Mouse (Mus musculus) midbrain, embryonic 12.5 days (tissue): ENCODE results near the gene Hdgfl2. TPM values are rescaled to one million over a fixed set of nuclear protein-coding genes. Genes with fewer than 3 reads are reported as not detected.

Experiments
- ATAC-seq: fragments of 200-750 bp; cut with Nextera tagmentation; 2 replicates; pipeline ENCODE4 v1.8.0; 2017; ENCODE audit warnings: low read depth, moderate TSS enrichment, moderate library complexity; ENCODE audit not compliant: low FRiP score
- H3K27ac ChIP-seq: fragments of 300-500 bp; sonication (generic); replicated peaks from 2 replicates; pipeline ENCODE4 v1.5.1; 2016; ENCODE audit warnings: mild to moderate bottlenecking
- H3K27me3 ChIP-seq: fragments of 300-500 bp; sonication (generic); 2 replicates; pipeline ENCODE4 v1.6.1; 2016; ENCODE audit warnings: mild to moderate bottlenecking
- H3K36me3 ChIP-seq: fragments of 300-500 bp; sonication (generic); 2 replicates; pipeline ENCODE4 v1.6.1; 2016
- H3K4me1 ChIP-seq: fragments of 300-500 bp; sonication (generic); 2 replicates; pipeline ENCODE4 v1.6.1; 2016
- H3K4me2 ChIP-seq: fragments of 300-500 bp; sonication (generic); replicated peaks from 2 replicates; pipeline ENCODE4 v1.6.1; 2016; ENCODE audit warnings: mild to moderate bottlenecking, moderate library complexity
- H3K4me3 ChIP-seq: fragments of 300-500 bp; sonication (generic); 2 replicates; pipeline ENCODE4 v1.5.1; 2016; ENCODE audit warnings: mild to moderate bottlenecking
- H3K9ac ChIP-seq: fragments of 300-500 bp; sonication (generic); replicated peaks from 2 replicates; pipeline ENCODE4 v1.6.1; 2016; ENCODE audit warnings: mild to moderate bottlenecking, moderate library complexity
- H3K9me3 ChIP-seq: fragments of 300-500 bp; sonication (generic); 2 replicates; pipeline ENCODE4 v1.6.1; 2016; ENCODE audit warnings: mild to moderate bottlenecking
- WGBS: fragments of 180-500 bp; shearing (Covaris S2); methylation state at CpG from one replicate; pipeline ENCODE4 v1.1.7; 2016; 5-methylcytosine and 5-hydroxymethylcytosine counted together
- polyA plus RNA-seq: library from polyadenylated mRNA; unstranded; fragments of >200 nt; fragmentation: Nextera tagmentation; extraction: Ambion mirVana; gene quantifications from 2 replicates; pipeline ENCODE4 v1.2.1, GENCODE M21; 2016

The Hdgfl2 gene
- 179 and 184 TPM in 2 replicates for polyA plus RNA-seq

- Histone ChIP-seq H3K27me3 (no peaks in the 10 kb centered on the region), H3K4me3 (peak within 1 kb of the TSS; percentile 94), H3K27ac (peak within 1 kb of the TSS; percentile 75), H3K4me1 (peaks cover 41% of the 10 kb centered on the region), H3K4me2 (peak within 1 kb of the TSS; percentile 99), H3K36me3 (peaks cover 12% of the 10 kb centered on the region), H3K9me3 (no peaks in the 10 kb centered on the region), H3K9ac (peak within 1 kb of the TSS; percentile 98)
- WGBS = under 1% methylated on average over 61 of the region's 61 CpGs
- ATAC-seq = peak; percentile 94
Observed at GRCm38 (mm10) chr17:56078880-56079795, at the start of gene Hdgfl2. Gene Hdgfl2, plus strand, starts transcription at chr17:56079634.

GRCm38 (mm10) chr17:56030238-56030870 lies 49.1 kb upstream of the Hdgfl2 start:
- Histone ChIP-seq H3K36me3 (peaks cover 43% of the 10 kb centered on the region), H3K4me3 (no peak overlapping the region), H3K9me3 (no peaks in the 10 kb centered on the region), H3K4me2 (no peak overlapping the region), H3K27ac (no peak overlapping the region), H3K27me3 (no peaks in the 10 kb centered on the region), H3K4me1 (peaks cover 17% of the 10 kb centered on the region), H3K9ac (0 out of 2 replicates have a peak overlapping the region, but pooled peaks have one; percentile 15)
- ATAC-seq = no peak
- 93% methylated on average over 9 of the region's 9 CpGs for WGBS

GRCm38 (mm10) chr17:56030919-56031318 lies 48.5 kb upstream of the Hdgfl2 start:
- Histone ChIP-seq H3K4me2 (no peak overlapping the region), H3K4me3 (no peak overlapping the region), H3K27me3 (no peaks in the 10 kb centered on the region), H3K9ac (0 out of 2 replicates have a peak overlapping the region, but pooled peaks have one; percentile 15), H3K36me3 (peaks cover 43% of the 10 kb centered on the region), H3K9me3 (no peaks in the 10 kb centered on the region), H3K27ac (no peak overlapping the region), H3K4me1 (peaks cover 21% of the 10 kb centered on the region)
- WGBS = 81% methylated on average over 5 of the region's 5 CpGs
- no peak for ATAC-seq

- ATAC-seq = no peak
- Histone ChIP-seq H3K9me3 (no peaks in the 10 kb centered on the region), H3K27ac (no peak overlapping the region), H3K27me3 (no peaks in the 10 kb centered on the region), H3K36me3 (peaks cover 43% of the 10 kb centered on the region), H3K4me1 (peaks cover 21% of the 10 kb centered on the region), H3K9ac (0 out of 2 replicates have a peak overlapping the region, but pooled peaks have one; percentile 15), H3K4me3 (no peak overlapping the region), H3K4me2 (no peak overlapping the region)
- WGBS = 95% methylated on average over 7 of the region's 7 CpGs
Observed at GRCm38 (mm10) chr17:56031431-56031830, 48.0 kb upstream of the Hdgfl2 start.

GRCm38 (mm10) chr17:56032127-56032733 lies 47.2 kb upstream of the Hdgfl2 start:
- 75% methylated on average over 6 of the region's 6 CpGs for WGBS
- Histone ChIP-seq H3K27me3 (no peaks in the 10 kb centered on the region), H3K27ac (no peak overlapping the region), H3K9me3 (no peaks in the 10 kb centered on the region), H3K9ac (no peak overlapping the region), H3K4me1 (peaks cover 25% of the 10 kb centered on the region), H3K4me3 (no peak overlapping the region), H3K36me3 (peaks cover 40% of the 10 kb centered on the region), H3K4me2 (no peak overlapping the region)
- ATAC-seq = no peak

- Histone ChIP-seq H3K27me3 (no peaks in the 10 kb centered on the region), H3K4me2 (no peak overlapping the region), H3K4me1 (peaks cover 26% of the 10 kb centered on the region), H3K27ac (no peak overlapping the region), H3K36me3 (peaks cover 40% of the 10 kb centered on the region), H3K9ac (0 out of 2 replicates have a peak overlapping the region, but pooled peaks have one; percentile 1), H3K4me3 (no peak overlapping the region), H3K9me3 (no peaks in the 10 kb centered on the region)
- 81% methylated on average over 7 of the region's 7 CpGs for WGBS
- no peak for ATAC-seq
Observed at GRCm38 (mm10) chr17:56032831-56033230, 46.6 kb upstream of the Hdgfl2 start.

- WGBS = 91% methylated on average over 7 of the region's 7 CpGs
- H3K9me3 ChIP-seq = no peaks in the 10 kb centered on the region
- H3K27ac ChIP-seq = no peak overlapping the region
- no peaks in the 10 kb centered on the region for H3K27me3 ChIP-seq
- peaks cover 33% of the 10 kb centered on the region for H3K36me3 ChIP-seq
- 0 out of 2 replicates have a peak overlapping the region, but pooled peaks have one; percentile 4 for H3K9ac ChIP-seq
- H3K4me3 ChIP-seq = no peak overlapping the region
- H3K4me2 ChIP-seq = 0 out of 2 replicates have a peak overlapping the region, but pooled peaks have one; percentile 2
- no peak for ATAC-seq
- H3K4me1 ChIP-seq = peaks cover 26% of the 10 kb centered on the region
Observed at GRCm38 (mm10) chr17:56034040-56034725, 45.3 kb upstream of the Hdgfl2 start.

- peaks cover 28% of the 10 kb centered on the region for H3K36me3 ChIP-seq
- no peak overlapping the region for H3K4me3 ChIP-seq
- H3K9ac ChIP-seq = peak overlapping the region; percentile 87; the same call in 1 of the 2 replicates
Observed at GRCm38 (mm10) chr17:56034726-56035100, 44.7 kb upstream of the Hdgfl2 start.

GRCm38 (mm10) chr17:56035216-56035615 lies 44.2 kb upstream of the Hdgfl2 start:
- Histone ChIP-seq H3K27me3 (no peaks in the 10 kb centered on the region), H3K4me3 (peak overlapping the region; percentile 85), H3K27ac (no peak overlapping the region), H3K9me3 (no peaks in the 10 kb centered on the region), H3K9ac (peak overlapping the region; percentile 87), H3K4me2 (peak overlapping the region; percentile 67), H3K4me1 (peaks cover 26% of the 10 kb centered on the region), H3K36me3 (peaks cover 26% of the 10 kb centered on the region)
- 81% methylated on average over 4 of the region's 4 CpGs for WGBS
- no peak for ATAC-seq

More at GRCm38 (mm10) chr17:56034726-56035100, 44.7 kb upstream of the Hdgfl2 start:
- no peak overlapping the region for H3K27ac ChIP-seq
- no peaks in the 10 kb centered on the region for H3K27me3 ChIP-seq
- H3K4me2 ChIP-seq = 0 out of 2 replicates have a peak overlapping the region, but pooled peaks have one; percentile 2
- no peak for ATAC-seq
- WGBS = 97% methylated on average over 6 of the region's 6 CpGs
- no peaks in the 10 kb centered on the region for H3K9me3 ChIP-seq
- peaks cover 26% of the 10 kb centered on the region for H3K4me1 ChIP-seq

GRCm38 (mm10) chr17:56036176-56036900 lies 43.1 kb upstream of the Hdgfl2 start, which contains the start of gene Sh3gl1:
Gene Sh3gl1, minus strand, starts transcription at chr17:56036635.
- under 1% methylated on average over 74 of the region's 74 CpGs for WGBS
- H3K4me1 ChIP-seq = peaks cover 36% of the 10 kb centered on the region

More at GRCm38 (mm10) chr17:56036176-56036900, 43.1 kb upstream of the Hdgfl2 start, which contains the start of gene Sh3gl1:
- H3K36me3 ChIP-seq = peaks cover 26% of the 10 kb centered on the region
- H3K9ac ChIP-seq = peak within 1 kb of the TSS; percentile 87
- no peaks in the 10 kb centered on the region for H3K27me3 ChIP-seq
- no peaks in the 10 kb centered on the region for H3K9me3 ChIP-seq
- peak within 1 kb of the TSS; percentile 90 for H3K27ac ChIP-seq
- H3K4me2 ChIP-seq = peak within 1 kb of the TSS; percentile 67
- peak within 1 kb of the TSS; percentile 85 for H3K4me3 ChIP-seq
- peak; percentile 90 for ATAC-seq
